Mouse (Mus musculus): Measurements from ENCODE around the gene Spred3.

Gene Spred3

GRCm38 (mm10) chr7:29124970-29125369 lies 45.2 kb downstream of the Spred3 start, which contains the start of gene Ryr1:
Gene Ryr1, minus strand, starts transcription at chr7:29125179.
- DNase-seq, result no peak

- DNase-seq, result no peak
Observed at GRCm38 (mm10) chr7:29123531-29124358, 46.5 kb downstream of the Spred3 start.

GRCm38 (mm10) chr7:29122821-29123220 lies 47.4 kb downstream of the Spred3 start:
- DNase-seq, result no peak

- no peak for DNase-seq
Observed at GRCm38 (mm10) chr7:29119526-29119925, 50.7 kb downstream of the Spred3 start.

GRCm38 (mm10) chr7:29118142-29118851 lies 51.9 kb downstream of the Spred3 start:
- DNase-seq, result no peak

- DNase-seq, result peak; percentile 3 to 20
Observed at GRCm38 (mm10) chr7:29108992-29109955, 60.9 kb downstream of the Spred3 start.

All from cerebellum, postnatal 36 days (tissue).